Mouse (Mus musculus) olfactory bulb, adult 2 months (tissue): ENCODE measurements around the gene Dennd1a. TPM values are rescaled to one million over a fixed set of nuclear protein-coding genes. Genes with fewer than 3 reads are reported as not detected.

Experiments
- H3K27ac ChIP-seq: fragments of 200-500 bp; 2 replicates; pipeline ENCODE4 v1.5.1; 2012; ENCODE audit warnings: low read depth, low read length; ENCODE audit not compliant: insufficient read depth
- H3K4me1 ChIP-seq: fragments of 200-500 bp; 2 replicates; pipeline ENCODE4 v1.6.1; 2012; ENCODE audit warnings: low read length; ENCODE audit not compliant: control insufficient read depth, insufficient read depth
- H3K4me3 ChIP-seq: fragments of 200-500 bp; 2 replicates; pipeline ENCODE4 v1.5.1; 2012; ENCODE audit warnings: mild to moderate bottlenecking, low read depth, low read length, moderate library complexity; ENCODE audit not compliant: insufficient read depth
- CTCF ChIP-seq: fragments of 200-500 bp; IDR thresholded peaks from 2 replicates; pipeline ENCODE4 v1.5.1; 2012; ENCODE audit warnings: low read depth, mild to moderate bottlenecking, low read length, moderate library complexity; ENCODE audit not compliant: insufficient read depth
- POLR2A ChIP-seq: fragments of 200-500 bp; IDR thresholded peaks from 2 replicates; pipeline ENCODE4 v1.6.1; 2012; ENCODE audit warnings: mild to moderate bottlenecking, low read depth, low read length, moderate library complexity; ENCODE audit not compliant: insufficient read depth
- WGBS: fragments of 180-500 bp; shearing (Covaris S2); methylation state at CpG from one replicate; pipeline ENCODE4 v1.1.7; 2018; 5-methylcytosine and 5-hydroxymethylcytosine counted together
- polyA plus RNA-seq: library from polyadenylated mRNA; stranded (reverse); fragments of >200 nt; gene quantifications from 2 replicates; pipeline ENCODE4 v1.2.4, GENCODE M21; 2012; ENCODE audit warnings: low replicate concordance; ENCODE audit not compliant: missing spikeins, insufficient read depth, insufficient read length

Gene Dennd1a
- polyA plus RNA-seq, 1 experiment = not detected

DNA sequence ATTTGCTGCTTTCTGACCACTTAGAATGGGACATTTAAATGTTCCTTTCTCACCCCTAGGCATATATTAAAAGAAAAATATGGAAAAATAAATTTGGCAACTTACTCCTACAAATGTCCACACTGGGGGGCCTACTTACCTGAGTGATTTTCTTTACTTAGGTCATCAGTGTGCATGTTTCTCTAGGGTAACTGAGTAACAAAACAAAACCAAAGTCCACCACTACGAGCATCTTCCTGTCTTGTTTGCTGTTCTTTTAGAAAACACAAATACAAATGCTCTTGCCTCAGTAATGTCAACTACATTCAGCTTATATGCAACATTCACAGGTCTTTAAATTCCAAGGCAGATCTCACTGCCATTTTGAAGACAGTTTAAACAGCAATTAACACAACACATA lies 298.9 kb downstream of the Dennd1a start:
- 100% methylated on average over 1 of the region's 1 CpGs for WGBS
- no peak overlapping the region for H3K27ac ChIP-seq
- H3K4me1 ChIP-seq = no peaks in the 10 kb centered on the region
- TF ChIP-seq CTCF = no peak
- TF ChIP-seq POLR2A = no peak
- H3K4me3 ChIP-seq = no peak overlapping the region

DNA sequence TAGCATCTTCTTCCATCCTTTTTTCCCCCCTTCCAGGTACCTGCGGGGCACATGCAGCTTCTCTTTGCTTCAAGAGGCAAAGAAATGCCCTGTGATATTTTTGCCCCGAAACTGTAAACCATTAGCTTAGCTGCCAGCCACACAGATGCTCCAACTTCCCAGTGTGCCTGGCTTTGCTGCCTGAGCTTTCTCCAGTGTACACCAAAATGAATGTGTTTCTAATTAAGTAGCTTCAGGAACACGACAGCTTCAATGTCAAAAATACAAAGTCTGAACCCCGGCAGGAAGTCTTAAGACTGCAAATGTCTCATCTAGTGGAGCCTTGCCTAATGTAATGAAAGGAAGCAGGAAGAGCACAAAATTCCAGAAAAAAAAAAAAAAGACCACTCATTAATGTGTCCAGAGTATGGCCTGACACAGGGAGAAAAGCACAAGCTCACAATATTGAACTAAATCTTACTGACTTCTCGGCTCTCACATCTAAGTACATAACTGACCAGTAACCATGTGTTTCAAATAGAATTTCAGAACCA lies 301.4 kb downstream of the Dennd1a start:
- whole genome bisulfite sequencing = 51% methylated on average over 5 of the region's 5 CpGs

DNA sequence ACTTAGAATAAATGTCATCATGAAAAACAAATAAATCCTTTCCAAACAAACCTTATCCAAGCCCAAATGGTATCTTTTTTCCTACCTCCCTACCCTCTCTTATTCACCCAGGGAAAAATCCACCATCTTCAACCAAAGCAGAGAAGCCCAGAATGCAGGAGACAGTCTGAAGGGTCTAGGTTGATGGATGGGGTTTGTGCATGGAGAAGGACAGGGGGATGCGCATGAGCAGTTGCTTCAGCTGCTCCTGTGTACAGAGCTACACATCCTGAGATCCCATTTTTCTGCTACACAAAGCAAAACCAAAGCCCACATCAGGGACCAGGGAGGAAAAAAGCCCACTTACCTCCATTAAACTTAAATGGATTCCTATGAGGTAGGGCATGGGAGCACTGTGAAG lies 304.5 kb downstream of the Dennd1a start:
- no peak overlapping the region for H3K27ac ChIP-seq
- WGBS = 100% methylated on average over 1 of the region's 1 CpGs
- TF ChIP-seq POLR2A (no peak), CTCF (no peak)
- H3K4me3 ChIP-seq = no peak overlapping the region
- 0 out of 2 replicates have a peak, but pooled peaks cover 3% of the 10 kb centered on the region for H3K4me1 ChIP-seq

More for the DNA sequence above, 301.4 kb downstream of the Dennd1a start:
- Histone ChIP-seq H3K4me1 (0 out of 2 replicates have a peak, but pooled peaks cover 3% of the 10 kb centered on the region), H3K4me3 (no peak overlapping the region), H3K27ac (no peak overlapping the region)
- TF ChIP-seq CTCF (no peak), POLR2A (no peak)

DNA sequence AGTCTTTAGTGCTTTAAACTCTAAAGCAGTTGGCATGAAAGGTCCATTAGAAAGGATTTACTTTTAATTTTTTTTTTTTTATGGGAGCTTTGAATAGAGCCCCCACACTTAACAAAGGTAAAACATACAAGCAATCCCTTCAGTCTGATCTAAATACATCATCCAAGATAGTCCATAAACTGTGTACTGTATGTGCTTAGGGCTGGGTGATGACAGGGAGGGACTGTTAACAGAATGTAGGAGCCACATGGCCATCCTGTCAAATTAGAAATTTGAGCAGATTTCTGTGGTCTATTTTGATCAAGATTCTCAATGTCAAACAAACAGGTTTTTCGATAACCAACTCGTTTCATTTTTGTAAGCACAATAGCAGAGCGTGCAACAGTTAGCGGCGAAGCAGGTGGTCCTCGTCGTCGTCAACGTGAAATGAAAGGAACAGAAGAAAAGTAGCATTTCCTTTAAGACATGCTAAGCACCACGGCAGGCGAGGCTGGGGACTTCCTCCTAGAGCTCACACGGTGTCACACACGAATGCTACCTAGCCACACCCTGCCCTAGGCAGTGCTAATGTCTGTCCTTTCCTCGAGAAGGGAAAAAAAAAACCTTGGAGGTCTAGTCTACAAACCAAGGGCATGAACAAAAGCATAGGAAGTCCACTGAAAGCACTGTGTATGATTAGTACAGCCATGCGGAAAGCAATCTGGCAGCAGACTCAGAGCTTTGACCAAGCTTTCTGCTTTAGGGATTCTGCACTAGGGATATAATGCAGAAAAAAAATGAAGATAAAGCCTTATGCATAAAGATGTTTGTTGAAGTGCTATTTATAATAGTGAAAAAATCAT lies 305.4 kb downstream of the Dennd1a start:
- no peak overlapping the region for H3K4me3 ChIP-seq
- WGBS = 83% methylated on average over 15 of the region's 15 CpGs

DNA sequence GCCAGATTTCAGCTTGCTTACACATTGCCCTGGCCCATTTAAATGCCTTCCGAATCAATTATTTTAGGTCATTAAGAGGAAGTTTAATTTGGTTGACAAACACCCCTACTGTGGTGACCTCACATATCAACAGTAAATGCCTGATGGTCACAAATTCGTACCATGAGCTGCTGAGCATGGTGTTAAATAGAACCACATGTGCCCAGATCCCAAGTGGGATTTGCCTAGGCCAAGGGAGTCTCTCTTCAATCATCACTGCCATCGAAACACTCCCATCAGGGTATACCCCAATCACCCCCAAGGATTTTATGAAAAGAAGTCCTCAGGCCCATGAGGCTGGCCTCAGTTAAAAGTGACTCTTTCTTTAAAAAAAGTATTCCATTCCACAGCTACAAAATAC lies 313.0 kb downstream of the Dennd1a start:
- Histone ChIP-seq H3K4me3 (no peak overlapping the region), H3K27ac (no peak overlapping the region), H3K4me1 (no peaks in the 10 kb centered on the region)
- no peak for TF ChIP-seq POLR2A
- WGBS = 85% methylated on average over 3 of the region's 3 CpGs

More for the DNA sequence above, 305.4 kb downstream of the Dennd1a start:
- Histone ChIP-seq H3K27ac (no peak overlapping the region), H3K4me1 (0 out of 2 replicates have a peak, but pooled peaks cover 3% of the 10 kb centered on the region)
- TF ChIP-seq CTCF (no peak), POLR2A (no peak)

DNA sequence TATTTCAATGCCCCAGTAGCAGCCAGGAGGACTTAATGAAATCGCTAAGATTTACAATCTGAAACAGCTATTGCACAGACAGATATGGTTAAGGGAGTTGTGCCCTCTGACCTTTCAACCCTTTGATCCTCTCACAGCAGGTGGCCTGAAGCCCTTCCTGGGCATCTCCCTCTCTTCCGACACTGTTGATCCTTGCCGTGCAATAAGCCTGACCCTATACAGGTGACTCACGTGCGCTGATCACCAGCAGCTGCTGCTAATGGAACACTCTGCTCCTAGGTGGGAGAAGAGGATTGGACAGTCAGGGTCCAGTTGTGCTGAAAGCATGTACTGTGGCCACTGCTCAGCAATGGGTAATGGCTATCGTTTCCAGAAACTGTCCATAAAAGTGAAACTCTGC lies 314.6 kb downstream of the Dennd1a start:
- H3K27ac ChIP-seq = no peak overlapping the region
- 95% methylated on average over 6 of the region's 6 CpGs for whole genome bisulfite sequencing
- TF ChIP-seq CTCF (no peak), POLR2A (no peak)

DNA sequence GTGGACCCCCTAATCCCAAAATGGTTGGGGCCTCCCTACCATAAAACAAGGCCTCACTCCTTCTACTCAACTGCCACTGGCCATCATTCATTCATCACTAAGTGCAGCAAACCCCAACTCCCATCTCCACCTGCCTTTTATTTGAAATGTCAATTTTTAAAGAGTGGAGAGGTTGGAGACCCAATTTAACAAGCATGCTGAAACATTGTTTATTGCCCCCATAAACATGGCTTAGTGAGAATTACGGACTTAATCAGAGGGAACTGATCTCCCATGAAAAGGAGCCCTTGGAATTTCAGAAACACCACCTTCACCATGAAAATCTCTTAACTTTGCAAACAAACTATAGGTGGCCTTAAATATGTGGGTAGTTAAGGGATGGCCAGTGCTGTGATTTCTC lies 315.5 kb downstream of the Dennd1a start:
- WGBS = 97% methylated on average over 1 of the region's 1 CpGs
- no peak overlapping the region for H3K4me3 ChIP-seq
- H3K4me1 ChIP-seq = no peaks in the 10 kb centered on the region
- H3K27ac ChIP-seq = no peak overlapping the region
- no peak for TF ChIP-seq POLR2A
- TF ChIP-seq CTCF = no peak

More for the DNA sequence above, 314.6 kb downstream of the Dennd1a start:
- Histone ChIP-seq H3K4me1 (no peaks in the 10 kb centered on the region), H3K4me3 (no peak overlapping the region)

DNA sequence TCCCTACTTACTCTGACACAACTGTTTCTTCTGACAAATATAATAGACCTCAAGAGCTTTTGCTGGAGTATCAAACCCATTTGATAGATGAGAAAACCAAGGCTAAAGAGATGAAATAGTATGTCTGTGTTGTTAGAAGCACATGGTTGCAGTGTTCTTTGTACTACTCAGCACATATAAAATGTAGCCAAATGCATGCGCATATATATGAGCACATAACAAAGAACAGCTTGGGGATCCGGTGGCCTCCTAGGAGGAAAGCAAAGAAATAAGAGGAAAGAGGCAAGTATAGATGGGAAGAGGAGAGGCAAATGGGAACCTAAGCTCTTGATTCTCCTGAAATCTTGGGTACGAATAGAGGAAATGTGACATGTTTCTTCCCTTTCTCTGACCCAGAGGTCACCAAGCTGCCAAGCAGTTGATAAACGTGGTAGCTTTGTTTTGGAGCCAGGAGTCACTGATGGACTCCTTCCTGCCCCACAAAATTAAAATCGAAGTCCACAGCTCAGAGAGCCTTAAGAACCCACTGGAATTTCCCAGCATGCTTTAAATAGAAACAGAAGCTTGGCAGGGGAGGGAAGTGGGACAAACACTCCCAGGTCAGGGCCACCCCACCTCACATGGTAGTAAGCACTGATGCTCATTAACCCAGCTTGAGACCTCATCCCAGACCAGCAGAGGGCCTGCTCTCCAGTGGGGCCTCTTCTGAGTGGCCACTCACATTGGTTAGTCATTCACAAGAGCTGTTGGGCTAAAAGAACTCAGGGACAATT lies 317.3 kb downstream of the Dennd1a start:
- Histone ChIP-seq H3K27ac (no peak overlapping the region), H3K4me1 (no peaks in the 10 kb centered on the region), H3K4me3 (no peak overlapping the region)
- WGBS = 69% methylated on average over 5 of the region's 5 CpGs
- TF ChIP-seq CTCF = no peak
- TF ChIP-seq POLR2A = no peak

DNA sequence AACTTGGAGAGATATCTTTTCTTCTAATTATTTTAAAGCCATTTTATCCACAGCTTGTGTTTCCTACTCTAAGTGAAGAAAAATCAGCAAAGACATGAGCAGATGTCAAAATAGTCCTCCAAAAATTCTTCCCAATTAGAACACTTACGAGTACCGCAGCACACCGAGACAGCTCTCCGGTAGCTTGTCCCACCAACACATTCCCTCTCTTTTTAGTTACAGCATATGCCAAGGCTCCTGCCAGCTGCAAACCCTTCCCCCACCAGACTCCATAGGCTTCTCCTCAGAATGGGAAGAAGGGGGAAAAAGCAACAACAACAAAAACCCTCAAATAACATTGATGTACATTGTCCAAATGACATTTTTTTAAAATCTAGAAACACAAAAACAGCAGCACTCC lies 322.7 kb downstream of the Dennd1a start:
- WGBS = 80% methylated on average over 4 of the region's 4 CpGs
- Histone ChIP-seq H3K27ac (no peak overlapping the region), H3K4me3 (no peak overlapping the region), H3K4me1 (no peaks in the 10 kb centered on the region)
- TF ChIP-seq POLR2A (no peak), CTCF (no peak)
